Mouse (Mus musculus) heart, embryonic 14.5 days (tissue): ENCODE measurements around the gene Nbr1. TPM values are rescaled to one million over a fixed set of nuclear protein-coding genes. Genes with fewer than 3 reads are reported as not detected.

Source experiments
- ATAC-seq: fragments of 200-750 bp; cut with Nextera tagmentation; 2 replicates; pipeline ENCODE4 v1.8.0; 2017; ENCODE audit warnings: low read depth, moderate TSS enrichment; ENCODE audit not compliant: insufficient number of reproducible peaks, insufficient read depth, low FRiP score
- H3K27ac ChIP-seq, 2 experiments: fragments of 200-500 bp in 1 of 2; fragments of 300-500 bp in 1 of 2; sonication (generic) in 1 of 2; replicated peaks in 1 of 2; 2 replicates each; pipeline ENCODE4 v1.5.1; 2012 to 2014; ENCODE audit warnings: low read depth in 2 of 2, low read length in 2 of 2, control low read depth in 1 of 2, mild to moderate bottlenecking in 1 of 2, mixed read lengths in 1 of 2; ENCODE audit not compliant: control insufficient read depth in 1 of 2, insufficient read depth in 1 of 2
- H3K27me3 ChIP-seq: fragments of 300-500 bp; sonication (generic); 2 replicates; pipeline ENCODE4 v1.6.1; 2014; ENCODE audit warnings: mild to moderate bottlenecking, low read length, control low read depth; ENCODE audit not compliant: control insufficient read depth, insufficient read depth
- H3K36me3 ChIP-seq: fragments of 300-500 bp; sonication (generic); 2 replicates; pipeline ENCODE4 v1.6.1; 2014; ENCODE audit warnings: mild to moderate bottlenecking, control low read depth, low read length, mixed read lengths; ENCODE audit not compliant: control insufficient read depth, insufficient read depth
- H3K4me1 ChIP-seq, 2 experiments: fragments of 200-500 bp in 1 of 2; fragments of 300-500 bp in 1 of 2; sonication (generic) in 1 of 2; 2 replicates each; pipeline ENCODE4 v1.6.1; 2012 to 2014; ENCODE audit warnings: low read length in 2 of 2, control low read depth in 1 of 2, mixed read lengths in 1 of 2; ENCODE audit not compliant: control insufficient read depth in 2 of 2, insufficient read depth in 2 of 2
- H3K4me2 ChIP-seq: fragments of 300-500 bp; sonication (generic); 2 replicates; pipeline ENCODE4 v1.6.1; 2014; ENCODE audit warnings: mild to moderate bottlenecking, low read length
- H3K4me3 ChIP-seq, 2 experiments: fragments of 200-500 bp in 1 of 2; fragments of 300-500 bp in 1 of 2; sonication (generic) in 1 of 2; 2 replicates each; pipeline ENCODE4 v1.5.1; 2012 to 2014; ENCODE audit warnings: low read length in 2 of 2, mild to moderate bottlenecking in 2 of 2, control low read depth in 1 of 2, low read depth in 1 of 2, moderate library complexity in 1 of 2; ENCODE audit not compliant: control insufficient read depth in 1 of 2, insufficient read depth in 1 of 2
- H3K9ac ChIP-seq: fragments of 300-500 bp; sonication (generic); 2 replicates; pipeline ENCODE4 v1.6.1; 2014; ENCODE audit warnings: mild to moderate bottlenecking, low read length
- H3K9me3 ChIP-seq: fragments of 300-500 bp; sonication (generic); 2 replicates; pipeline ENCODE4 v1.6.1; 2016; ENCODE audit warnings: low read length, control low read depth; ENCODE audit not compliant: control insufficient read depth
- WGBS: fragments of 180-500 bp; shearing (Covaris S2); extraction: QIAGEN DNeasy Blood & Tissue Kit; methylation state at CpG from one replicate; pipeline ENCODE4 v1.1.7; 2014; 5-methylcytosine and 5-hydroxymethylcytosine counted together
- polyA plus RNA-seq: library from polyadenylated mRNA; unstranded; fragments of >200 nt; fragmentation: Nextera tagmentation; extraction: Ambion mirVana; gene quantifications from 2 replicates; pipeline ENCODE4 v1.2.1, GENCODE M21; 2014

The Nbr1 gene
- polyA plus RNA-seq, 1 experiment from 2014 or later: 62.6 TPM

DNA sequence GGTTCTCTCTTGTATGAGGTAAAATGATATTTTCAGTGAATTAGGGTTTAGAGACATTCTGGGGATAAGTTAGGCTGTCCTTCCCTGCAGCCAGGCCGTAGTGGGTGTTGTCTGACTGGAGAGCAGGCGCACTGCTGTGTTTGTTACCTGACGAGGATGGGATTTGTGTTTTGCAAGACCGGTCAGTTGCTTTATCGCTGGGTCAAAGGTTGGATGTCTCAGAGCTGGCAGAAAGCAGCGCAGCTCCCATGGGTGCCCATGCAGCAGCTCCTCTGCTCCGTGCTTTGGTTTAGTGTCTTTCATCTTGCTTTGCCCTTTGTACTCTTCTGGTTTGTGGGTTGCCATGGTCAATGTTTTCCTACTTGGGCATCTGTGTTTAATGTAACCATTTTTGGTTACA is 4.6 kb downstream of the Nbr1 start:
- Histone ChIP-seq H3K4me1 (peaks cover 0 to 16% of the 10 kb centered on the region in 2 experiments; a peak in 3 of 4 replicates), H3K4me2 (no peak overlapping the region), H3K9ac (no peak overlapping the region), H3K9me3 (no peaks in the 10 kb centered on the region), H3K4me3 (no peak overlapping the region), H3K27ac (no peak overlapping the region), H3K36me3 (peaks cover 66% of the 10 kb centered on the region), H3K27me3 (no peaks in the 10 kb centered on the region)
- ATAC-seq: no peak
- WGBS: 94% methylated on average over 7 of the region's 7 CpGs

DNA sequence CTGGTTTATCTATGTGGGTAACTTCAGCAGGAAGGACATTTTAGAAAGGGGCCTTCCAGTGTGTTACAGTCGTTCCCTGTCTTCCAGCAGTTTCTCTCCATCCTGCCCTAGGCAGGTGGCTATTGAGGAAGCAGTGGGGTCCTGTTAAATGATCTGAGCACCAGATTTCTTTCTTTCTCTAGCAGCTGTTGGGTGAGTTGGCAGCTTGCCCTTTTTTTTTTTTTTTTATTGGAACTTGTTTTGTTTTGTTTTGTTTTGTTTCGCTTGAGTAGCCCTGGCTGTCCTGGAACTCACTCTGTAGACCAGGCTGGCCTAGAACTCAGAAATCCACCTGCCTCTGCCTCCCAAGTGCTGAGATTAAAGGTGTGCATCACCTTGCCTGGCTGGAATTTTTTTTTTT is 5.0 kb downstream of the Nbr1 start:
- Histone ChIP-seq H3K27me3 (no peaks in the 10 kb centered on the region), H3K9ac (no peak overlapping the region), H3K36me3 (peaks cover 70% of the 10 kb centered on the region), H3K4me1 (peaks cover 0 to 16% of the 10 kb centered on the region in 2 experiments; a peak in 3 of 4 replicates), H3K9me3 (no peaks in the 10 kb centered on the region), H3K27ac (no peak overlapping the region), H3K4me3 (no peak overlapping the region), H3K4me2 (no peak overlapping the region)
- 79% methylated on average over 2 of the region's 2 CpGs for WGBS
- no peak for ATAC-seq

DNA sequence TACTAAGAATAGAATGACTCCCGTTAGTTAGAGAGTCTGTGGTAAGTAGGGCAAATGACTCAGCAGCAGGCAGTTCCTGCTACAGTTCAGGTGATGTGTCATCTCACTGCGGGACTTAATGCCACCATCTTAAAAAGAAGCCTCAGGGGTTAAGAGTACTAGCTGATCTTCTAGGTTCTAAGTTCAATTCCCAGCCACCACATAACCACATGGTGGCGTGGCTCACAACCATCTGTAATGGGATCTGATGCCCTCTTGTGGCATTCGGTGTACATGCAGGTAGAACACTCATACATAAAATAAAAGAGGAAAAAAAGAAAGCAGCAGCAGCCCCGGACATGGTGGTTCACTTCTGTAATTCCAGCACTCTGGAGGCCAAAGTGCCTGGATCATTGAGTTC is 10.4 kb downstream of the Nbr1 start:
- H3K9me3 ChIP-seq: no peaks in the 10 kb centered on the region
- H3K4me3 ChIP-seq: no peak overlapping the region
- 0 out of 4 replicates have a peak, but pooled peaks cover 0 to 2% of the 10 kb centered on the region in 2 experiments for H3K4me1 ChIP-seq
- no peak for ATAC-seq
- H3K27ac ChIP-seq: no peak overlapping the region
- no peak overlapping the region for H3K9ac ChIP-seq
- no peak overlapping the region for H3K4me2 ChIP-seq
- no peaks in the 10 kb centered on the region for H3K27me3 ChIP-seq
- H3K36me3 ChIP-seq: peaks cover 98% of the 10 kb centered on the region
- 37% methylated on average over 5 of the region's 5 CpGs for WGBS

DNA sequence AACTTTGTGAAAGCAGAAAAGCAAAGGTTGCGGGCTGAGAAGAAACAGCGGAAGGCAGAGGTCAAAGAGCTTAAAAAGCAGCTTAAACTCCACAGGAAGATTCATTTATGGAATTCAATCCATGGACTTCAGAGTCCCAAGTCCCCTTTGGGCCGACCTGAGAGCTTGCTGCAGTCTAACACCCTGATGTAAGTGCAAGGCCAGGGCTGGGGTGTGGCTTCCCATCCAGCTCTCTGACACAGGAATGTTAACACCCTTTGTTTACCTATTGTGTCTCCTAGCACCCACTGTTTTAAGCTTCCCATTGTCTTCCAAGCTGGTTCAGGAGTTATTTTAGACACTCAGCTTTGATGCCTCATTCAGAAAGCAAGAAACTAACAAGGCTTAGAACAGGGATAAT is 16.5 kb downstream of the Nbr1 start:
- Histone ChIP-seq H3K9ac (no peak overlapping the region), H3K4me3 (no peak overlapping the region), H3K4me1 (no peaks in the 10 kb centered on the region), H3K4me2 (no peak overlapping the region), H3K27ac (no peak overlapping the region), H3K36me3 (peaks cover 98% of the 10 kb centered on the region), H3K27me3 (no peaks in the 10 kb centered on the region), H3K9me3 (no peaks in the 10 kb centered on the region)
- ATAC-seq: no peak
- WGBS: 77% methylated on average over 3 of the region's 3 CpGs

DNA sequence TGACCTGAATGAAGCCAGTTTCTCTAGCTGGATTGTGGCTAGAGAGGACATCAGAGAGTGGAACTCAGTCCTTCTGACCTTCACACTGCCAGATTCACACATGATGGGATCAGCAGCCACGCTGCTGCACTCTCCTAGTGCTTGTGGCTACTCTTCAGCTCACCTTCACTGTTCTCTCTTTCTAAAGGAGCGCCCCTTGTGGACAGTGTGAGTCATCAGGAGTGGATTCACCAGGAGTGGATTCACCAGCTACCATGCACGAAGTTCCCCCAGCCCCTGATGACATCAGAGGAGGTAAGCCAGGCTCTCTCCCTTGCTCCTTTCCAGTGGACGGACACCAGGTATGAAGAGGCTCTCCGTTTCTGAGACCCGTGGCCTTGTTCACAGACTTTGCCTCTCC is 24.2 kb downstream of the Nbr1 start:
- no peak for ATAC-seq
- H3K36me3 ChIP-seq: peaks cover 100% of the 10 kb centered on the region
- 76% methylated on average over 6 of the region's 6 CpGs for WGBS
- H3K4me3 ChIP-seq: no peak overlapping the region
- H3K4me2 ChIP-seq: no peak overlapping the region
- H3K9me3 ChIP-seq: no peaks in the 10 kb centered on the region
- no peaks in the 10 kb centered on the region for H3K27me3 ChIP-seq
- no peak overlapping the region for H3K9ac ChIP-seq
- H3K4me1 ChIP-seq: no peaks in the 10 kb centered on the region
- no peak overlapping the region for H3K27ac ChIP-seq

DNA sequence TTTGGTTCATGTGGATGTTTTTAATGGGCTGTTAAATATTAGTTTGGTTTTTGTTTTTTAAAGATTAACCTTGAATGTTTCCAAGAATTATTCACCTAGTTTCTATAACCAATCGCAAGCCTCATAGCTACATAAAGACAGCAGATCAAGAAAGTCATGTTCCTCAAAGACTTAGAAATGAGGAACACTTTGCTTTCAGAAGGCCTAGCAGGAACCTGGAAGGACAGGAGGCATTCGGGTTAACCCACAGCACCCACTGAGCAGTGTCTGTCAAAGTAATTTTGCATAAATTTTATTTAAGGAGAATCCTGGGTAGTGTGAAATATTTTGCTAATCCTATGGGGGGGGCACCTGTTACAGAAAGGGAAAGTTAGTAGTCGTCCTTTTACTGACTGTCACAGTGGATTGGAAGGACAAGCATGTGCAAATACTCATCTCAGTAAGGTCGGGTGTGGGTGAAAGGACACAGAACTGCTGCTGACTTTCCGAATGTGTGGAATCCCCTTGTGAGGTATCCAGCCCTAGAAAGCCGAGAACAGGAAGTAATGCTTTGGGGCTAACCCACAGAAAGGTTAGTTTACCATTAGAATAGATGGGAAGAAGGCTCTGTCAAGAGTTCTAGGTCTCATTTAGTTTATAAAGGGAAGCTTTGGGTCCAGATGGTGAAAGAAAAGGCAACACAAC is 29.3 kb downstream of the Nbr1 start:
- H3K36me3 ChIP-seq: peaks cover 55% of the 10 kb centered on the region
- H3K9me3 ChIP-seq: no peaks in the 10 kb centered on the region
- no peaks in the 10 kb centered on the region for H3K27me3 ChIP-seq
- 55% methylated on average over 6 of the region's 6 CpGs for WGBS
- peaks cover 3 to 4% of the 10 kb centered on the region in 2 experiments; a peak in 3 of 4 replicates for H3K4me1 ChIP-seq
- H3K4me3 ChIP-seq: no peak overlapping the region
- ATAC-seq: no peak
- H3K27ac ChIP-seq: no peak overlapping the region; a peak in 1 of 4 replicates
- no peak overlapping the region for H3K9ac ChIP-seq
- H3K4me2 ChIP-seq: no peak overlapping the region

DNA sequence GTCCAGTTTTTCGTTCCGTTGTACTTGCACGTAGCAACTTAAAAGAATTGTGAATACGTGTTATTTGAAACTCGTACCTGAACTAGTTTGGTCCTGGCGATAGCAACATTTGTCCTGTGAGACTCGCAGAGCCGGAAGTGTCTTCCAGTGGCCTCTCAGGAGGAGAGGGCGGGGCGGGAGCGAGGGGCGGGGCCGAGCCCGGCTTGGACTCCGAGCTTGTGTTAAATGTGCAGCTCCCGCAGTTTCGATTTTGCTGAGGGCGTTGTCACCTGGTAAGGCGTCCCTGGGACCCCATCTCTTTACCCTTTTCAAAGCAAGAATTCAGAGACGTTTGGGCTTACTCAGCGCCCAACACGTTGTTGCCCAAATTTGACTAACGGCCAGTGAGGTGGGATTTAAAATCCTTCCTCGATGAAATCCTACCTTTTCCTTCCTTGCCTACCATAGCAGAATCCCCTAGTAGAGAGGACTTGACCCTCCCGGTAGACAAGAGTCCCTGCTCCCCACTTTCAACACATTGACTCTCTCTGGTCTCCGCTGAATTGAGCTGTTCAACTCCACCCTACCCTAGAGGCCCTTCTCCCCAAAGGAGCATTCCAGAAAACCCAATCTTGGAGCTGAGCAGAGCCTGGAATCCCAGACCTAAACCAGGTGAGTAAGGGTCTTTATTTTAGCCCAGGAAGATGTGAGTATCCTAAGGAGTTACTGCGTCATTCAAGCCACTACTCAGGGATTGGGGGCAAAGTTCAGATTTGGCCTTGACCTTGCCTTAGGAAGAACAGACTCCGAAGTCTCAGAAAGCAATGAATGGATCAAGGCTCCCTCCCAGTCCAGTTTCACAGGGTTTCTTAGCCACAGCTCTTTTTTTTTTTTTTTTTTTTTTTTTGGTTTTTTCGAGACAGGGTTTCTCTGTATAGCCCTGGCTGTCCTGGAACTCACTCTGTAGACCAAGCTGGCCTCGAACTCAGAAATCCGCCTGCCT is 30.4 kb downstream of the Nbr1 start, which contains the start of gene Tmem106a:
Gene Tmem106a (plus strand): TSS at position 189 of the 982 bp plus-strand sequence.
- no peaks in the 10 kb centered on the region for H3K27me3 ChIP-seq
- peak within 1 kb of the TSS; percentile 79 for H3K9ac ChIP-seq
- no peaks in the 10 kb centered on the region for H3K9me3 ChIP-seq
- peak within 1 kb of the TSS in 1 of 2 experiments; percentile 33; a peak in 1 of 4 replicates for H3K27ac ChIP-seq
- peaks cover 3 to 4% of the 10 kb centered on the region in 2 experiments; a peak in 3 of 4 replicates for H3K4me1 ChIP-seq
- peak within 1 kb of the TSS; percentile 52 to 68 for H3K4me3 ChIP-seq
- ATAC-seq: no peak
- peak within 1 kb of the TSS; percentile 71 for H3K4me2 ChIP-seq
- H3K36me3 ChIP-seq: peaks cover 53% of the 10 kb centered on the region
- 19% methylated on average over 30 of the region's 31 CpGs for WGBS
